Mouse (Mus musculus) stomach, postnatal 0 days (tissue): ENCODE measurements around the gene Fubp1. TPM values are rescaled to one million over a fixed set of nuclear protein-coding genes. Genes with fewer than 3 reads are reported as not detected.
"Not testable (repeated sequence)": the region's sequence is repeated elsewhere in the genome, so short reads cannot be mapped to it uniquely, and the experiment has no call there.

ENCODE experiments used
- ATAC-seq: fragments of 200-750 bp; cut with Nextera tagmentation; 2 replicates; pipeline ENCODE4 v1.8.0; 2017; ENCODE audit not compliant: low FRiP score, low TSS enrichment
- DNase-seq: peaks from one replicate; pipeline ENCODE4 v3.0.0-alpha.2; 2016; ENCODE audit warnings: low spot score
- H3K27ac ChIP-seq: fragments of 300-500 bp; sonication (generic); replicated peaks from 2 replicates; pipeline ENCODE4 v1.5.1; 2014; ENCODE audit warnings: mild to moderate bottlenecking, control low read depth
- H3K27me3 ChIP-seq: fragments of 300-500 bp; sonication (generic); 2 replicates; pipeline ENCODE4 v1.6.1; 2014; ENCODE audit warnings: low read length; ENCODE audit not compliant: control insufficient read depth, insufficient read depth
- H3K36me3 ChIP-seq: fragments of 300-500 bp; sonication (generic); 2 replicates; pipeline ENCODE4 v1.6.1; 2014; ENCODE audit warnings: low read length, mixed read lengths; ENCODE audit not compliant: control insufficient read depth, insufficient read depth
- H3K4me1 ChIP-seq: fragments of 300-500 bp; sonication (generic); replicated peaks from 2 replicates; pipeline ENCODE4 v1.6.1; 2014; ENCODE audit warnings: antibody characterized with exemption; ENCODE audit not compliant: control insufficient read depth, insufficient read depth
- H3K4me2 ChIP-seq: fragments of 300-500 bp; sonication (generic); replicated peaks from 2 replicates; pipeline ENCODE4 v1.6.1; 2014; ENCODE audit warnings: low read depth, mild to moderate bottlenecking, control low read depth, moderate library complexity
- H3K4me3 ChIP-seq: fragments of 300-500 bp; sonication (generic); 2 replicates; pipeline ENCODE4 v1.5.1; 2014; ENCODE audit warnings: low read depth, low read length, control low read depth
- H3K9ac ChIP-seq: fragments of 300-500 bp; sonication (generic); 2 replicates; pipeline ENCODE4 v1.6.1; 2014; ENCODE audit warnings: mild to moderate bottlenecking, low read length, control low read depth, mixed read lengths
- H3K9me3 ChIP-seq: fragments of 300-500 bp; sonication (generic); 2 replicates; pipeline ENCODE4 v1.6.1; 2016; ENCODE audit warnings: low read length; ENCODE audit not compliant: control insufficient read depth
- CTCF ChIP-seq: IDR thresholded peaks from 2 replicates; pipeline ENCODE4 v1.5.1; 2016; ENCODE audit warnings: antibody characterized with exemption, low read depth, mild to moderate bottlenecking, moderate library complexity
- EP300 ChIP-seq: optimal IDR thresholded peaks from 2 replicates; pipeline ENCODE3; 2016; ENCODE audit warnings: antibody characterized with exemption
- WGBS: fragments of 180-500 bp; shearing (Covaris S2); extraction: QIAGEN DNeasy Blood & Tissue Kit; methylation state at CpG from one replicate; pipeline ENCODE4 v1.1.7; 2014; 5-methylcytosine and 5-hydroxymethylcytosine counted together
- polyA plus RNA-seq: library from polyadenylated mRNA; unstranded; fragments of >200 nt; fragmentation: Nextera tagmentation; extraction: Ambion mirVana; gene quantifications from 2 replicates; pipeline ENCODE4 v1.2.1, GENCODE M21; 2015

Fubp1 gene
- polyA plus RNA-seq, 1 experiment from 2014 or later, result 60.2 TPM

GRCm38 (mm10) chr3:152243304-152243703 is 33.1 kb downstream of the Fubp1 start:
- ATAC-seq, result no peak
- no peak overlapping the region for H3K27ac ChIP-seq
- H3K4me2 ChIP-seq, result no peak overlapping the region
- H3K9me3 ChIP-seq, result no peaks in the 10 kb centered on the region
- no peak for TF ChIP-seq CTCF
- TF ChIP-seq EP300, result no peak
- H3K36me3 ChIP-seq, result no peaks in the 10 kb centered on the region
- H3K9ac ChIP-seq, result no peak overlapping the region
- no peak overlapping the region for H3K4me3 ChIP-seq
- H3K27me3 ChIP-seq, result no peaks in the 10 kb centered on the region
- no peak for DNase-seq
- WGBS, result 71% methylated on average over 4 of the region's 4 CpGs
- H3K4me1 ChIP-seq, result no peaks in the 10 kb centered on the region

- DNase-seq (no peak), ATAC-seq (no peak)
- H3K9me3 ChIP-seq, result no peaks in the 10 kb centered on the region
- no peaks in the 10 kb centered on the region for H3K4me1 ChIP-seq
- no peak overlapping the region for H3K9ac ChIP-seq
- no peaks in the 10 kb centered on the region for H3K36me3 ChIP-seq
- 66% methylated on average over 5 of the region's 5 CpGs for WGBS
- TF ChIP-seq CTCF, result peak; percentile 30
- TF ChIP-seq EP300, result no peak
- H3K4me3 ChIP-seq, result no peak overlapping the region
- H3K27ac ChIP-seq, result no peak overlapping the region
- no peak overlapping the region for H3K4me2 ChIP-seq
- no peaks in the 10 kb centered on the region for H3K27me3 ChIP-seq
Measured at GRCm38 (mm10) chr3:152245273-152245910, 35.2 kb downstream of the Fubp1 start.

GRCm38 (mm10) chr3:152247708-152248107 is 37.5 kb downstream of the Fubp1 start:
- ATAC-seq, result no peak

GRCm38 (mm10) chr3:152250487-152250886 is 40.3 kb downstream of the Fubp1 start:
- TF ChIP-seq CTCF, result no peak
- no peak for TF ChIP-seq EP300
- no peak for DNase-seq
- Histone ChIP-seq H3K27me3 (no peaks in the 10 kb centered on the region), H3K27ac (no peak overlapping the region), H3K4me2 (no peak overlapping the region), H3K36me3 (no peaks in the 10 kb centered on the region), H3K9me3 (no peaks in the 10 kb centered on the region), H3K4me3 (no peak overlapping the region), H3K9ac (no peak overlapping the region), H3K4me1 (no peaks in the 10 kb centered on the region)
- no peak for ATAC-seq
- WGBS, result 77% methylated on average over 1 of the region's 1 CpGs

More at GRCm38 (mm10) chr3:152247708-152248107, 37.5 kb downstream of the Fubp1 start:
- Histone ChIP-seq H3K9ac (no peak overlapping the region), H3K27me3 (no peaks in the 10 kb centered on the region), H3K4me2 (no peak overlapping the region), H3K4me3 (no peak overlapping the region), H3K4me1 (no peaks in the 10 kb centered on the region), H3K27ac (no peak overlapping the region), H3K9me3 (no peaks in the 10 kb centered on the region), H3K36me3 (no peaks in the 10 kb centered on the region)
- 87% methylated on average over 12 of the region's 12 CpGs for WGBS
- no peak for DNase-seq
- TF ChIP-seq CTCF, result no peak
- TF ChIP-seq EP300, result no peak

GRCm38 (mm10) chr3:152257528-152257927 is 47.3 kb downstream of the Fubp1 start:
- ATAC-seq (no peak), DNase-seq (no peak)
- no peak for TF ChIP-seq EP300
- no peak for TF ChIP-seq CTCF
- no peaks in the 10 kb centered on the region for H3K9me3 ChIP-seq
- H3K27me3 ChIP-seq, result no peaks in the 10 kb centered on the region
- H3K9ac ChIP-seq, result no peak overlapping the region
- H3K36me3 ChIP-seq, result no peaks in the 10 kb centered on the region
- 78% methylated on average over 3 of the region's 3 CpGs for WGBS
- no peak overlapping the region for H3K4me3 ChIP-seq
- no peak overlapping the region for H3K27ac ChIP-seq
- no peaks in the 10 kb centered on the region for H3K4me1 ChIP-seq
- H3K4me2 ChIP-seq, result no peak overlapping the region

GRCm38 (mm10) chr3:152259409-152259808 is 49.2 kb downstream of the Fubp1 start:
- WGBS, result 33% methylated on average over 8 of the region's 9 CpGs
- H3K36me3 ChIP-seq, H3K9me3 ChIP-seq, H3K4me2 ChIP-seq, H3K9ac ChIP-seq, H3K4me1 ChIP-seq, H3K4me3 ChIP-seq, H3K27me3 ChIP-seq, H3K27ac ChIP-seq: not testable (repeated sequence)
- peak; percentile 90 for TF ChIP-seq CTCF
- ATAC-seq, result peak; percentile 75
- peak; percentile 84 for DNase-seq
